Mouse (Mus musculus): Measurements from ENCODE around the gene Cyb561d2. TPM values are rescaled to one million over a fixed set of nuclear protein-coding genes. Genes with fewer than 3 reads are reported as not detected.
"Not testable (repeated sequence)": the region's sequence is repeated elsewhere in the genome, so short reads cannot be mapped to it uniquely, and the experiment has no call there.

Cyb561d2 gene
- polyA plus RNA-seq, 1 experiment from 2014 or later, result 17.7 TPM

GRCm38 (mm10) chr9:107570845-107571244 is 28.9 kb upstream of the Cyb561d2 start:
- 31% methylated on average over 21 of the region's 21 CpGs for WGBS (ENCODE audit: insufficient replicate concordance)
- DNase-seq, result peak; percentile 70
- peak; percentile 68 for ATAC-seq (ENCODE audit: low read depth)

DNA sequence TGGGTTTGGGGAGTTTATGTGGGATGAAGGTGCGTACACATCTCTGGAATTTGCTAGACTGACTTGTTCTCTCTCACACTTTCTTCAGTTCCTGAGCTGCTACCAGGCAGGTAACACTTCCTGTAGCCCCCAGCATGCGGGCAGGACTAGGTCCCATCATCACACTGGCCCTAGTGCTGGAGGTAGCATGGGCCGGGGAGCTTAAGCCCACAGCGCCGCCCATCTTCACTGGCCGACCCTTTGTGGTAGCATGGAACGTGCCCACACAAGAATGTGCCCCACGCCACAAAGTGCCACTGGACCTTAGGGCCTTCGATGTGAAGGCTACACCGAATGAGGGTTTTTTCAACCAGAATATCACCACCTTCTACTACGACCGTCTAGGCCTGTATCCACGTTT is 28.0 kb upstream of the Cyb561d2 start:
- ATAC-seq (ENCODE audit: low read depth) (no peak), DNase-seq (no peak)
- no peaks in the 10 kb centered on the region for H3K27me3 ChIP-seq
- peaks cover 46% of the 10 kb centered on the region for H3K36me3 ChIP-seq
- H3K9me3 ChIP-seq (replicated peaks), result no peaks in the 10 kb centered on the region
- H3K9ac ChIP-seq, result peak overlapping the region; percentile 92
- H3K4me2 ChIP-seq, result peak overlapping the region; percentile 92
- peak overlapping the region; percentile 94 for H3K27ac ChIP-seq
- 65% methylated on average over 13 of the region's 13 CpGs for WGBS (ENCODE audit: insufficient replicate concordance)
- H3K4me1 ChIP-seq (replicated peaks), result peaks cover 82% of the 10 kb centered on the region
- peak overlapping the region; percentile 86 for H3K4me3 ChIP-seq (replicated peaks)

More at GRCm38 (mm10) chr9:107570845-107571244, 28.9 kb upstream of the Cyb561d2 start:
- Histone ChIP-seq H3K27ac (peak overlapping the region; percentile 94), H3K9ac (peak overlapping the region; percentile 92), H3K9me3 (replicated peaks) (no peaks in the 10 kb centered on the region), H3K27me3 (no peaks in the 10 kb centered on the region), H3K4me2 (peak overlapping the region; percentile 92), H3K4me3 (replicated peaks) (peak overlapping the region; percentile 86), H3K4me1 (replicated peaks) (peaks cover 82% of the 10 kb centered on the region), H3K36me3 (peaks cover 40% of the 10 kb centered on the region)

DNA sequence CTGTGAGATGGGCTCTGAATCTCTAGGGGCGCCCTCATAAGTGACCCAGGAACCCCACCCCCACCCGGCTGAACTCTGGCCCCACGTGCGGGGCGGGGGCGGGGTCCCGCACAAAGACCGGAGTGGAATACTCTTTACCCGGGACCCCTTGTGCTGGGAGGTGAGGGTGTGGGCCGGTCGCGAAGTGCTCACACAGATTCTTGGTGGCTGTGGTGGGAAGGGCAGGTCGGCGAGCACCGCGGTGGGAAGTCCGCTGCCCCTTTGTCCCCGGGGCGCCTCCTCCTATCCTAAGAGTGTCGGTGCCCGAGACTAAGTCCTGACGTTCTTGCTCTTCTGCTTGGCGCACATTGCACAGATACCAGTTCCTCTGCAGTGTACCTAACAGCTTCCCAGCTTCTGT is 27.3 kb upstream of the Cyb561d2 start:
- Histone ChIP-seq H3K36me3 (peaks cover 49% of the 10 kb centered on the region), H3K4me2 (peak overlapping the region; percentile 92), H3K27me3 (no peaks in the 10 kb centered on the region), H3K9ac (peak overlapping the region; percentile 92), H3K9me3 (replicated peaks) (no peaks in the 10 kb centered on the region), H3K4me3 (replicated peaks) (peak overlapping the region; percentile 86), H3K27ac (peak overlapping the region; percentile 94), H3K4me1 (replicated peaks) (peaks cover 85% of the 10 kb centered on the region)
- ATAC-seq (ENCODE audit: low read depth) (peak; percentile 7), DNase-seq (no peak)
- WGBS (ENCODE audit: insufficient replicate concordance), result 0% methylated on average over 23 of the region's 23 CpGs

DNA sequence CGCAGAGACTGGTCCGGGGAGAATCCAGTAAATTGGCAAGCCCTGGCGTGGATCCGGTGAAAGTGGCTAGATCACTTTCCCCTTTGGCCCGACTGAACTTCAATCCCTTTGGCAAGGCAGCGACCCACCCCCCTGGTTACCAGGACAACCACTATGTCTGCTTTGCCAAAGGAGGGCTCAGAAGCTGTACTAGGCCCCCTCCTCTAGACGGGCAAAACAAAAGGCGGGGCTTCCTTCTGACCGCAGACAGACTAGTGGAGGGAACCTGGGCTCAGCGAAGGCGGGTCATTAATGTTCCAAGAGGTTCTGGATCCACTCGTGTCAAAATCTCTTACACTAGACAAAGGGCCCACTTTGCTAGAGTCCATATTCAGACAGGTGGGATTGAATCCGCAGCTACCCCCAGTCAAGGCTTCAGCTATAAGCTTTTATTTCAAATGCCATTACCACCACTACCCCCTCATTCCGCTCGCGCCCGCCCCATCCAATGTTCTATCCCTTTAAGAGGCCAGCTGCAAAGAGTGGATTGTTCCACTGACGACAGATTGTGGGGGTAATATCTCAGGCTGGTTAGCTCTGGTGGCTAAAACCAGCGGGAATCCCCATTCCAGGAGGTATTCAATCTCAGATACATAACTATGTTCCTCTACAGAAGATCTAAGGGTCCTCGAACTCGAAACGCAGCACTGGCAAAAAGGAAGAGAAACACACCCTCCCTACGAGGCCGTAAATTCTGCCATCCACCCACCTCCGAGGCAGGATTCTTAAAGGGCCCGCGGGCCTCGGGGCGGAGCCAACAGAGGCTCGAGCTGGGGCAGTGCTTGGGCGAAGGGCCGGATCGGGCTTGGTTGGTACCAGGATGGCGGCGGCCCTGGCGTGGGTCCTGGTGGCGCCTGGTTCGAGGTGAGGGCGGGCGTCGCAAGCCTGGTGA is 26.6 kb upstream of the Cyb561d2 start:
- peak overlapping the region; percentile 92 for H3K9ac ChIP-seq
- H3K4me2 ChIP-seq, result peak overlapping the region; percentile 92
- H3K36me3 ChIP-seq, result peaks cover 47% of the 10 kb centered on the region
- H3K4me1 ChIP-seq (replicated peaks), result peaks cover 90% of the 10 kb centered on the region
- DNase-seq (peak; percentile 84), ATAC-seq (ENCODE audit: low read depth) (peak; percentile 75)
- no peaks in the 10 kb centered on the region for H3K27me3 ChIP-seq
- under 1% methylated on average over 41 of the region's 41 CpGs for WGBS (ENCODE audit: insufficient replicate concordance)
- peak overlapping the region; percentile 94 for H3K27ac ChIP-seq
- no peaks in the 10 kb centered on the region for H3K9me3 ChIP-seq (replicated peaks)
- peak overlapping the region; percentile 86 for H3K4me3 ChIP-seq (replicated peaks)

DNA sequence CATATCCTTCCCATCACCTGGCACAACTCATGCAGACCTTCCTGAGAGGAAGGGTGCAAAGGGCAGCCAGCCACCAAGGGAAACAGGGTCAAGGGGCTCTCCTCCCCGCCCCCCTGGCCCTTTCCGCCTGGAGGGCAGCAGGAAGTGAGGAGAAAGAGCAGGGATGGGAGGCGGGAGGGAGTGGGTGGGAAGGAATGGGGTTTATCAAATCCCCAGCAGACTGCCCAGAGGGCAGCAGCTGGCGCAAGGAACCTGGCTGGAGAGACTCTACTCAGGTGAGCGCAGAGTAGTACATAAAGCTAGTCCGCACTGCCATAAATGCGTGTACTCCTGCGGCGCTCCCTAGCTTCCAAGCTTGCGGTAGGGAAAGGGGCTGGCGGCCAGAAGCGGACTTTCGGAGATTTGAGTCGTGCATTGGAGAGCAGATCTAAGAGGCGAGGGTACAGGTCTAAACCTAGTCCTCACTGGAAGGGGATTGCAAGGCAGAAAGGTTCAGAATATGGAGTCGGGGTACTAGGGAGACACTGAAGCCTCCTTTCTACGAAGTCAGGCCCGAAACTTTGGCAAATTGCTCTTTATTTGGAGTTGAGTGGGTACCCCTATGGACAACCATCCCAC is 25.8 kb upstream of the Cyb561d2 start, which contains the start of gene Hyal2:
TSS of gene Hyal2 (plus strand) at position 244 of the 618 bp plus-strand sequence.
- Histone ChIP-seq H3K9ac (peak within 1 kb of the TSS; percentile 92), H3K27me3 (no peaks in the 10 kb centered on the region), H3K36me3 (peaks cover 40% of the 10 kb centered on the region), H3K4me2 (peak within 1 kb of the TSS; percentile 92), H3K9me3 (replicated peaks) (no peaks in the 10 kb centered on the region), H3K4me3 (replicated peaks) (peak within 1 kb of the TSS; percentile 86), H3K4me1 (replicated peaks) (peaks cover 85% of the 10 kb centered on the region), H3K27ac (peak within 1 kb of the TSS; percentile 94)
- ATAC-seq (ENCODE audit: low read depth) (no peak), DNase-seq (no peak)
- 37% methylated on average over 18 of the region's 18 CpGs for WGBS (ENCODE audit: insufficient replicate concordance)

DNA sequence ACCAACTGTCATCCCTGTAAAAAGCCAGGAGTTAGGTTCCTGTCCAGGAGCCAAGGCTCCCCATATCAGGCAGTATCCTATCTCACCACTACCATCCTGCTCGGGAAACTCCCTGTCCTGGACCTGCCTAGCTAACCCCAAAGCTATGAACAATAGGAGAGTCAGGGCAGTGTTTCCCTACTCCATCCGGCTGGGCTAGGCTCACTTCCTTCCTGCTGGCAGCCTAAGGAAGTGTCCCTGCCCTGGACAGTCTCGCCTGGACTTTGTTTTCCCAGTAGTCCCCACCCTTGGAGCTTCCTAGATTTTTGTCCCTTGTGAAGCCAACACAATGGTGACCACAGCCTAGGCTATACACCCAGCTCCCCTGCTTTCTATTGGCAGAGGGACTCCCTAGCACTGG is 24.9 kb upstream of the Cyb561d2 start:
- Histone ChIP-seq H3K36me3 (peaks cover 35% of the 10 kb centered on the region), H3K4me3 (replicated peaks) (0 out of 2 replicates have a peak overlapping the region, but pooled peaks have one; percentile 86), H3K9me3 (replicated peaks) (no peaks in the 10 kb centered on the region), H3K27me3 (no peaks in the 10 kb centered on the region), H3K27ac (peak overlapping the region; percentile 94), H3K4me1 (replicated peaks) (peaks cover 85% of the 10 kb centered on the region), H3K4me2 (peak overlapping the region; percentile 92), H3K9ac (peak overlapping the region; percentile 92)
- no peak for ATAC-seq (ENCODE audit: low read depth)
- 40% methylated on average over 3 of the region's 3 CpGs for WGBS (ENCODE audit: insufficient replicate concordance)
- DNase-seq, result no peak

DNA sequence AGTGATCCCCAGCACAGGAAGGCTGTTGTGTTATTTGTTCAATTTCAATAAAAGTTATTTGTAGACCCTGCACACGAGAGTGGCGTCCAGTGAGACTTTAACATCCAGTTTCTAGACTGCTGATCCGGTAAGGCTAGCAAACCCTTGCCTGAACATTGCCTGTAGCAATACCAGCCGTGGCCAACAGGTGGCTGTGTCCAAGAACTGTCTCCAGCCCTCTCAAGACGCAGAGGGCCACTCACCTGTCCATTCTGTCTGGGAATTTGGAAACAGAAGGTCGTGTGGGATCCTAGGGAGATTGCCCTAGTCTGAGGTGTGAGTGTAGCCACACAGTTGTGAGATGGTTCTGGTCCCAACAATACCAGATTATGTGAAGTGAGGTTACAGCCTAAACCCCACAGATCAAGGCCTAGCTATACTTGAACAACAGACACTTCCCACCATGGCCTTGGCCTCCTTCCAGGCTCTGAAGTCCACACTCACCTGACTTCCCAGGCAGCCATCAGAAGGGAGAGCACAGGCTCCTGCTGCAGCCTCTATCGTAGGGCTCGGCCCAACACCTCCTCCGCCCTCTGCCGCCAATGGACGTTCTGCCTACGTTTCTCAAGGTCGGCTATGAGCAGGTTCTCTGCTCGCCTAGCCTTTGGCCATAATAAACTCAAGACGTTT is 24.2 kb upstream of the Cyb561d2 start:
- H3K27me3 ChIP-seq, result no peaks in the 10 kb centered on the region
- WGBS (ENCODE audit: insufficient replicate concordance), result 51% methylated on average over 15 of the region's 15 CpGs
- ATAC-seq (ENCODE audit: low read depth) (no peak), DNase-seq (peak; percentile 65)
- peaks cover 84% of the 10 kb centered on the region for H3K4me1 ChIP-seq (replicated peaks)
- peak overlapping the region; percentile 92 for H3K4me2 ChIP-seq
- H3K36me3 ChIP-seq, result peaks cover 35% of the 10 kb centered on the region
- H3K27ac ChIP-seq, result peak overlapping the region; percentile 94
- no peak overlapping the region for H3K4me3 ChIP-seq (replicated peaks)
- H3K9ac ChIP-seq, result 0 out of 2 replicates have a peak overlapping the region, but pooled peaks have one; percentile 7
- H3K9me3 ChIP-seq (replicated peaks), result no peaks in the 10 kb centered on the region

GRCm38 (mm10) chr9:107565556-107565955 is 23.6 kb upstream of the Cyb561d2 start:
- H3K27me3 ChIP-seq; ATAC-seq (ENCODE audit: low read depth); DNase-seq; H3K9me3 ChIP-seq (replicated peaks): not testable (repeated sequence)
- H3K4me3 ChIP-seq (replicated peaks), result peak overlapping the region; percentile 15; the same call in 1 of the 2 replicates
- H3K4me2 ChIP-seq, result peak overlapping the region; percentile 88; the same call in 1 of the 2 replicates
- peaks cover 78% of the 10 kb centered on the region for H3K4me1 ChIP-seq (replicated peaks)
- H3K36me3 ChIP-seq, result peaks cover 38% of the 10 kb centered on the region
- WGBS (ENCODE audit: insufficient replicate concordance), result 34% methylated on average over 5 of the region's 5 CpGs
- H3K9ac ChIP-seq, result peak overlapping the region; percentile 32; the same call in 1 of the 2 replicates
- peak overlapping the region; percentile 94 for H3K27ac ChIP-seq

- WGBS (ENCODE audit: insufficient replicate concordance), result under 1% methylated on average over 46 of the region's 46 CpGs
- Histone ChIP-seq H3K27ac (peak within 1 kb of the TSS; percentile 83), H3K36me3 (peaks cover 56% of the 10 kb centered on the region), H3K9me3 (replicated peaks) (no peaks in the 10 kb centered on the region), H3K4me2 (peak within 1 kb of the TSS; percentile 88), H3K4me3 (replicated peaks) (peak within 1 kb of the TSS; percentile 90), H3K4me1 (replicated peaks) (peaks cover 63% of the 10 kb centered on the region), H3K27me3 (no peaks in the 10 kb centered on the region), H3K9ac (peak within 1 kb of the TSS; percentile 94)
- peak; percentile 97 for ATAC-seq (ENCODE audit: low read depth)
- DNase-seq, result peak; percentile 91
Observed at GRCm38 (mm10) chr9:107563029-107563581, 21.1 kb upstream of the Cyb561d2 start, which contains the start of gene Tusc2. Gene Tusc2 (plus strand): TSS chr9:107563255.

DNA sequence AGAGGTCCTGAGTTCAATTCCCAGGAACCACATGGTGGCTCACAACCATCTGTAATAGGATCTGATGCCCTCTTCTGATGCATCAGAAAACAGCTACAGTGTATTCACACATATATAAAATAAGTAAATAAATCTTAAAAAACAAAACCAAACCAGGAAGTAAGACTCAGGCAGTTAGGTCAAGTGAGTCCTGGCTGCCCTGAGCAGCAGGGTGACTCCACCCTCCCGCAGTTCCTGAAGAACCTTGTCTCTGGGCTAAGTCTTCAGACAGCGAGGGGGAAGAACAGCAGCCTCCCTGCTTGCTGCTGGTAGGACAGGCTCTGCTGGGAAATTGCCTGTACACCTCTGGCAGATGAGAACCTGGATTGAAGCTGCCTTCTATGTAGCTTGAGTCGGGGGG is 14.4 kb upstream of the Cyb561d2 start:
- DNase-seq, result no peak
- ATAC-seq (ENCODE audit: low read depth), result no peak
- Histone ChIP-seq H3K4me1 (replicated peaks) (peaks cover 56% of the 10 kb centered on the region), H3K4me3 (replicated peaks) (peak overlapping the region; percentile 84), H3K36me3 (peaks cover 50% of the 10 kb centered on the region), H3K9ac (peak overlapping the region; percentile 97), H3K9me3 (replicated peaks) (no peaks in the 10 kb centered on the region), H3K27me3 (peaks cover 12% of the 10 kb centered on the region), H3K4me2 (peak overlapping the region; percentile 96), H3K27ac (peak overlapping the region; percentile 95)
- WGBS (ENCODE audit: insufficient replicate concordance), result 38% methylated on average over 3 of the region's 3 CpGs
